Mouse (Mus musculus) hindbrain, embryonic 15.5 days (tissue): Measurements from ENCODE around the gene St14. TPM values are rescaled to one million over a fixed set of nuclear protein-coding genes. Genes with fewer than 3 reads are reported as not detected.
A peak's percentile ranks its signal among the peaks of the same experiment; 100 is the strongest.

Experiments
- ATAC-seq: fragments of 200-750 bp; cut with Nextera tagmentation; 2 replicates; pipeline ENCODE4 v1.8.0; 2017; ENCODE audit warnings: low read depth, moderate number of reproducible peaks, moderate TSS enrichment; ENCODE audit not compliant: low FRiP score
- H3K27ac ChIP-seq: fragments of 300-500 bp; sonication (generic); replicated peaks from 2 replicates; pipeline ENCODE4 v1.5.1; 2015; ENCODE audit warnings: mild to moderate bottlenecking, inconsistent platforms
- H3K27me3 ChIP-seq: fragments of 300-500 bp; sonication (generic); 2 replicates; pipeline ENCODE4 v1.6.1; 2015; ENCODE audit warnings: control low read depth, inconsistent platforms
- H3K36me3 ChIP-seq: fragments of 300-500 bp; sonication (generic); 2 replicates; pipeline ENCODE4 v1.6.1; 2015; ENCODE audit warnings: control low read depth, inconsistent platforms
- H3K4me1 ChIP-seq: fragments of 300-500 bp; sonication (generic); replicated peaks from 2 replicates; pipeline ENCODE4 v1.6.1; 2015; ENCODE audit warnings: control low read depth, inconsistent platforms
- H3K4me2 ChIP-seq: fragments of 300-500 bp; sonication (generic); 2 replicates; pipeline ENCODE4 v1.6.1; 2015; ENCODE audit warnings: moderate library complexity, mild to moderate bottlenecking, inconsistent platforms
- H3K4me3 ChIP-seq: fragments of 300-500 bp; sonication (generic); 2 replicates; pipeline ENCODE4 v1.5.1; 2015; ENCODE audit warnings: mild to moderate bottlenecking, inconsistent platforms
- H3K9ac ChIP-seq: fragments of 300-500 bp; sonication (generic); 2 replicates; pipeline ENCODE4 v1.6.1; 2015; ENCODE audit warnings: inconsistent platforms
- H3K9me3 ChIP-seq: fragments of 300-500 bp; sonication (generic); 2 replicates; pipeline ENCODE4 v1.6.1; 2016; ENCODE audit warnings: control low read depth, inconsistent platforms
- WGBS: fragments of 180-500 bp; shearing (Covaris S2); methylation state at CpG from one replicate; pipeline ENCODE4 v1.1.7; 2015; 5-methylcytosine and 5-hydroxymethylcytosine counted together
- polyA plus RNA-seq: library from polyadenylated mRNA; unstranded; fragments of >200 nt; fragmentation: Nextera tagmentation; extraction: Ambion mirVana; gene quantifications from 2 replicates; pipeline ENCODE4 v1.2.1, GENCODE M21; 2015

Gene St14
- polyA plus RNA-seq, 1 experiment from 2014 or later = 0.91 TPM

GRCm38 (mm10) chr9:31119882-31120532, 11.6 kb downstream of the St14 start:
- WGBS = 71% methylated on average over 11 of the region's 11 CpGs
- H3K4me1 ChIP-seq = no peaks in the 10 kb centered on the region
- no peak overlapping the region for H3K9ac ChIP-seq

DNA sequence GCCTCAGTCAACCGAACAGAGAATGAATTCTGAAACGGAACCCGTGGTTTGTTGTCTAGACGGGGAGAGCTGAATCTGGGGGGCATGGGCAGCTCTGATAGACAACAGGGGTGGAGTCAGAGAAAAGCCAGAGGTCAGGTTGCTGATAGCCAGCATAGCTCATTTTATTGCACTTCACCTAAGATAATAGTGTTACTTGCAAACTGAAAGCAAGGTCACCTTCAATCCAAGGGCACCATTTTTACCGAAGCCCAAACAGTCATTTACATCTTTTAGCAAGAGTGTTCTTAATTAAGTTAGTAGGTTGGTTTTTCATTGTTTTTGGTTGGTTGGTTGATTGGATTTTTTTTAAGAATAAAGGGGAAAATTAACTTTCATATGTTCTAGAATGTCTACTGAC, 12.2 kb downstream of the St14 start:
- 83% methylated on average over 5 of the region's 5 CpGs for WGBS
- no peaks in the 10 kb centered on the region for H3K9me3 ChIP-seq

More at GRCm38 (mm10) chr9:31119882-31120532, 11.6 kb downstream of the St14 start:
- H3K27me3 ChIP-seq = no peaks in the 10 kb centered on the region
- no peaks in the 10 kb centered on the region for H3K9me3 ChIP-seq
- H3K4me3 ChIP-seq = no peak overlapping the region
- H3K27ac ChIP-seq = no peak overlapping the region
- no peak overlapping the region for H3K4me2 ChIP-seq
- no peak for ATAC-seq
- no peaks in the 10 kb centered on the region for H3K36me3 ChIP-seq

DNA sequence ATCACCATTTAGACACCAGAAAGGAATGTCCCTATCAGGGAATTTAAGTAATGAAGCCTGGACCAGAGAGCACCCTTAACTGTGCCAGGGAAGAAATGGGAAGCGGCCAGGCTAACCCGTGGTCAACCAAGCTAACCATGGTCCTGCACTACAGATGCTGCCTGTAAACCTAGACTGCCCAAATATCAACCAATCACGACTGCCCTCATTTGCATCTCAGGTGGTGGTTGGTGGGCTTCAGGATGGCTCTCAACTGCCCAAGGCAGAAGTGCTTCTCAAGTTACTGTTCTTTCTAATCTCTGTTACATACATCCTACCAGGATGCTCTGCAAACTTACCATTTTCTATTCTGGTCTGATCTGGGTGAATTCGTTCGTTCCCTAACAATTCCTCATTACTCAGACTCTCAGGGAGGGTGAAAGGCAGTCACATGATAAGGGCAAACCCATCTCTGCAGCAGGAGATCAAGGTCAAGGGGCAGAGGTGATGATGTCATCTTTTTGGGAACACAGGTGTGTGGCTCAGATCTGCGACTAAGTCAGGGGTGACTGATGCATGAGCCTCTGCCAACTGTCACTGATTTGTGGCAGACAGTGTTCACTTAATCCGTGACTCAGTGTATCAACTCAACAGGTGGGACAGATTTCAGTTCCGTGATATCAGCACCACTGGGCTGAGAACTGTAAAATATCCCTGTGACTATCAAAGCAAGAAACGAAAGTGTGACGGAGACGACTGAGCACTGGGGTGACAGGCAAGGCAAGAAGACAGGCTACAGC, 12.9 kb downstream of the St14 start:
- no peak; the same call in 1 of the 2 replicates for ATAC-seq
- no peaks in the 10 kb centered on the region for H3K27me3 ChIP-seq
- WGBS = 41% methylated on average over 11 of the region's 11 CpGs

More for the DNA sequence above, 12.2 kb downstream of the St14 start:
- no peaks in the 10 kb centered on the region for H3K27me3 ChIP-seq
- no peak for ATAC-seq
- no peak overlapping the region for H3K9ac ChIP-seq
- no peaks in the 10 kb centered on the region for H3K4me1 ChIP-seq
- H3K4me2 ChIP-seq = no peak overlapping the region
- H3K36me3 ChIP-seq = no peaks in the 10 kb centered on the region
- no peak overlapping the region for H3K4me3 ChIP-seq
- H3K27ac ChIP-seq = no peak overlapping the region

GRCm38 (mm10) chr9:31117488-31117887, 14.2 kb downstream of the St14 start:
- WGBS = 94% methylated on average over 6 of the region's 6 CpGs
- no peak overlapping the region for H3K4me3 ChIP-seq
- no peak overlapping the region for H3K27ac ChIP-seq
- no peak overlapping the region for H3K4me2 ChIP-seq
- H3K27me3 ChIP-seq = no peaks in the 10 kb centered on the region
- ATAC-seq = no peak
- no peaks in the 10 kb centered on the region for H3K36me3 ChIP-seq
- no peaks in the 10 kb centered on the region for H3K9me3 ChIP-seq
- H3K9ac ChIP-seq = no peak overlapping the region
- no peaks in the 10 kb centered on the region for H3K4me1 ChIP-seq

More for the DNA sequence above, 12.9 kb downstream of the St14 start:
- Histone ChIP-seq H3K4me3 (no peak overlapping the region), H3K4me1 (no peaks in the 10 kb centered on the region), H3K4me2 (no peak overlapping the region), H3K9ac (no peak overlapping the region), H3K27ac (no peak overlapping the region), H3K36me3 (no peaks in the 10 kb centered on the region), H3K9me3 (no peaks in the 10 kb centered on the region)

- H3K4me2 ChIP-seq = no peak overlapping the region
- no peak for ATAC-seq
- H3K9me3 ChIP-seq = no peaks in the 10 kb centered on the region
- 97% methylated on average over 11 of the region's 11 CpGs for WGBS
- no peaks in the 10 kb centered on the region for H3K27me3 ChIP-seq
- H3K27ac ChIP-seq = no peak overlapping the region
- no peaks in the 10 kb centered on the region for H3K36me3 ChIP-seq
- no peak overlapping the region for H3K9ac ChIP-seq
- H3K4me1 ChIP-seq = no peaks in the 10 kb centered on the region
- no peak overlapping the region for H3K4me3 ChIP-seq
These were observed 14.6 kb downstream of the St14 start for GRCm38 (mm10) chr9:31117088-31117487.

DNA sequence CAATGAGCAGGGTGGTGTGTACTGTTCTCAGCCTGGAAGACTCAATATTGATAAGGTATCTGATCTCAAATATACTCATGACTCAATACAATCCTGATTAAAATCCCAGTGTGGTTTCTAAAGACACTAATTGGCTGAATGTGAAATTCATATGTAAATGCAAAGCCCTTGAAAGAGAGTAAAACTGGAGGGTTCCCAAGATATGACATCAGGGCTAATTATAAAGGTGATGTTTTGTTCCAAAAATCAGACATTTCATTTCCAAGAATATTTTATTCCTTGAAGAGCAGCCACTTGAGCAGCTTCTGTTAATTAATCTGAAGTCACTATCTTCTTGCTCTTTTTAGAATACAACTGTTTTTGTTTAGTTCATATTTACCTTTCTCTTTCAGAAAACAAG, 16.1 kb downstream of the St14 start:
- no peak overlapping the region for H3K9ac ChIP-seq
- no peak for ATAC-seq

GRCm38 (mm10) chr9:31108464-31108863, 23.2 kb downstream of the St14 start:
- H3K4me1 ChIP-seq = no peaks in the 10 kb centered on the region
- H3K9me3 ChIP-seq = no peaks in the 10 kb centered on the region
- H3K27me3 ChIP-seq = no peaks in the 10 kb centered on the region
- no peak overlapping the region for H3K4me2 ChIP-seq
- no peak overlapping the region for H3K4me3 ChIP-seq
- H3K9ac ChIP-seq = no peak overlapping the region
- H3K27ac ChIP-seq = no peak overlapping the region
- 90% methylated on average over 8 of the region's 8 CpGs for WGBS
- no peak for ATAC-seq
- no peaks in the 10 kb centered on the region for H3K36me3 ChIP-seq

More for the DNA sequence above, 16.1 kb downstream of the St14 start:
- Histone ChIP-seq H3K27me3 (no peaks in the 10 kb centered on the region), H3K4me3 (no peak overlapping the region), H3K4me1 (no peaks in the 10 kb centered on the region), H3K36me3 (no peaks in the 10 kb centered on the region), H3K4me2 (no peak overlapping the region), H3K27ac (no peak overlapping the region), H3K9me3 (no peaks in the 10 kb centered on the region)

DNA sequence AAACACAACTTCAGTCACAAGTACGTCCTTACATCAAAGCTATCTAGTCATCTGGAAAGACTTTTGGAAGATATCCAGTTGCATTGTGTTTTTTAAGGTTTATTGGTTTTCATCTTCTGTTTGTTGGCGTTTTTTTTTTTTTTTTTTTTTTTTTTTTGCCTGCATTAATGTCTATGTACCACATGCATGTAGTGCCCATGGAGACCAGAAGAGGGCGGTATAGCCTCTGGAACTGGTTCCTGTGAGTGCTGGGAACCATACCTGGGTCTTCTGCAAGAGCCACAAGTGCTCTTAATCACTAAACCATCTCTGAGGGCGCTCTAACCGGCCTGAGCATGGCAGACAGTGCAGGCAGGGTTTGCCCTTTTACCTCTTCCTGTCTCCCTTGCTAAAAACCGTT, 33.5 kb downstream of the St14 start:
- Histone ChIP-seq H3K36me3 (no peaks in the 10 kb centered on the region), H3K27ac (no peak overlapping the region), H3K4me2 (no peak overlapping the region), H3K4me1 (peaks cover 5% of the 10 kb centered on the region; the same call in 1 of the 2 replicates), H3K9ac (no peak overlapping the region), H3K27me3 (no peaks in the 10 kb centered on the region), H3K4me3 (no peak overlapping the region), H3K9me3 (no peaks in the 10 kb centered on the region)
- ATAC-seq = no peak
- WGBS = 78% methylated on average over 6 of the region's 6 CpGs

DNA sequence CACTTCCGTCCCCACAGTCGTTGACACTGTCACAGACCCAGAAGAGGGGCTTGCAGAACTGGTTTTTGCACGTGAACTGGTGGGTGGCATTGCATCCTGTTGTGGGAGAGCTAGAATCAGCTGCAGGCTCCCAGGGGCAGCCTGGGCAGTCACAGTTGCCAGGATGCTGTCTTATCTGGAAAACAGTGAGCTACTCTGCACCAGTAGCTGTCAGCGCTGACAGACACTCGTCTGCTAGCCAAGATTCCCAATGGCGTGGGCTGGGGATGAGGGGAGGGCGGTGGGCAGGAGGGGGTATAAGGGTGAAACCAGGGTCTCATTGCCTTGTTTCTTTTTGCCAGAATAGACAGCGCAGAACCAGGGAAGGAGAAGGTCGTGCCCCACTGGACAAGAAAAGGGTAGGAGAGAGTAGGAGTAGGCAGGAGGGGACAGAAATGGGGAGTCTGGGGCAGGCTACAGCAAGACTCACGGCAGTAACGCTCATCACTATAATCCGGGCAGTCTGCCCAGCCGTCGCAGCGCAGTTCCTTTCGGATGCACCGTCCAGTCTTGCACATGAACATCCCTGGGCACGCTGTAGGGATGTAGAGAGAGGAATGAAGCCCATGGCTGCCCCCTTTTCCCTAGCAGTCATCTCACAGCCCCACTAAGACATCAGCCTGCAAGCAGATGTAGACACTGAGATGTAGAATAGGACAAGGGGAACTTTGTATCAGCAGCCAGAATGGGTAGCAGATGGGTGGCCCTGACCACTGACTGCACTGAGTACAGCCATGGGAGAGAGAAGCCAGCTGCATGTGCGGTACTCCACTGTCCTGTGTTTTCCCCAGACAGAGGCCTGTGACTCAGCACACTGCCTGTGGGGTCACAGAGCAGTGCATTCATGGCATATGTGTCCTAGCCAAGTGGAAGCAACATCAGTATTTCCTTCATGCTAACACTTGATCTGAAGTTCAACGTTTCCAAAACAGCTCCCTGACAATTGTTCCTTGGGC, 34.3 kb downstream of the St14 start:
- no peak overlapping the region for H3K4me3 ChIP-seq
- no peaks in the 10 kb centered on the region for H3K27me3 ChIP-seq
- peak; percentile 76; the same call in 1 of the 2 replicates for ATAC-seq
- H3K9me3 ChIP-seq = no peaks in the 10 kb centered on the region
- H3K36me3 ChIP-seq = no peaks in the 10 kb centered on the region
- no peak overlapping the region for H3K4me2 ChIP-seq
- H3K4me1 ChIP-seq = peaks cover 5% of the 10 kb centered on the region; the same call in 1 of the 2 replicates
- no peak overlapping the region for H3K9ac ChIP-seq
- H3K27ac ChIP-seq = no peak overlapping the region
- 76% methylated on average over 20 of the region's 20 CpGs for WGBS

GRCm38 (mm10) chr9:31092833-31093195, 38.8 kb downstream of the St14 start:
- no peak overlapping the region for H3K4me3 ChIP-seq
- no peaks in the 10 kb centered on the region for H3K27me3 ChIP-seq
- no peak for ATAC-seq
- WGBS = 93% methylated on average over 10 of the region's 10 CpGs
- H3K36me3 ChIP-seq = no peaks in the 10 kb centered on the region
- no peak overlapping the region for H3K9ac ChIP-seq
- H3K9me3 ChIP-seq = no peaks in the 10 kb centered on the region
- no peak overlapping the region for H3K4me2 ChIP-seq
- no peak overlapping the region for H3K27ac ChIP-seq
- H3K4me1 ChIP-seq = peaks cover 5% of the 10 kb centered on the region; the same call in 1 of the 2 replicates

DNA sequence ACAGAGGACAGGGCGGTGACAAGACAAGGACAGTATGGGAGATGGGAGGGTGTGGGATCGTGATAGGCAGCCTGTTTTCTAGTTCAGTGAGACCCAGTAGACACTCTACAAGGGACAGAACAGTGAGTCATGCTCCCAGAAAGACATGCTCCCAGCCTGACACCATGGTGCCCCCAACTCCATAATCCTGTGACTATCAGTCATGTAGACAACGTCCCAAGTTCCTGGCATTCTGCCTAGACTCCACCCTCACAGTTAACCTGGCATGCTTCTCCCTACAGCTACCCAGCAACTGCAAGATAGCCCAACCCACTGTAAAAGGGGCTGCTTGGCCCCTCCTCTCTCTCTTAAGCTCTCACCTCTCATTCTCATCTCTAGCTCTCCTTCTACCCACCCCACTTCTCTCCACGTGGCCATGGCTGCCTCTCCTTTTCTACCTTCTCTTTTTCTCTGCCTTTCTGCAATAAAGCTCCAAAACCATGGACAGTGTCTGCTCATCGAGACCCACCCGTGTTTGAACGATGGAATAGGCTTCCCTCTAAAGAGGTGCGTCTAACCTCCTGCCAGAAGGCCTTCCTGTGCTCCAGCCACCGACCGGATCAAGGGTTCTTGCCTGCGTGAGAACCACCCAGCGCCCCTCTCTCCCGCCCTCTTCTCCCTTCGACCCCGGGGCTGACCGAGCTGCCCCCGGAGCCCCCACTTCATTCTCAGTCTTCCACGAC, 39.4 kb downstream of the St14 start:
- no peak overlapping the region for H3K4me3 ChIP-seq
- no peak overlapping the region for H3K27ac ChIP-seq
- H3K36me3 ChIP-seq = no peaks in the 10 kb centered on the region
- no peak for ATAC-seq
- 93% methylated on average over 18 of the region's 18 CpGs for WGBS
- H3K27me3 ChIP-seq = no peaks in the 10 kb centered on the region
- H3K4me1 ChIP-seq = no peaks in the 10 kb centered on the region; the same call in 1 of the 2 replicates
- no peak overlapping the region for H3K9ac ChIP-seq
- no peak overlapping the region for H3K4me2 ChIP-seq
- H3K9me3 ChIP-seq = no peaks in the 10 kb centered on the region
